Mouse (Mus musculus) G1E (cell line): ENCODE data around the gene Gpr152. TPM values are rescaled to one million over a fixed set of nuclear protein-coding genes. Genes with fewer than 3 reads are reported as not detected.

Experiments used
- ATAC-seq: 2 replicates; pipeline ENCODE4 v1.8.0; 2016; ENCODE audit warnings: mild to moderate bottlenecking; ENCODE audit not compliant: insufficient number of reproducible peaks, poor library complexity, low FRiP score, severe bottlenecking; ENCODE audit errors: extremely low read depth
- DNase-seq: peaks from one replicate; pipeline ENCODE4 v3.0.0; 2012; ENCODE audit warnings: low spot score
- H3K27me3 ChIP-seq: 2 replicates; pipeline ENCODE4 v1.6.1; 2012; ENCODE audit warnings: mild to moderate bottlenecking, low read length, inconsistent platforms; ENCODE audit not compliant: insufficient read depth
- H3K36me3 ChIP-seq: replicated peaks from 2 replicates; pipeline ENCODE3; 2012; ENCODE audit warnings: mild to moderate bottlenecking, inconsistent platforms
- H3K4me1 ChIP-seq: 2 replicates; pipeline ENCODE4 v1.6.1; 2012; ENCODE audit warnings: low read depth, low read length, inconsistent platforms, mixed read lengths; ENCODE audit not compliant: insufficient read depth
- H3K4me3 ChIP-seq: 2 replicates; pipeline ENCODE4 v1.5.1; 2012; ENCODE audit warnings: low read depth, mild to moderate bottlenecking, inconsistent platforms, low read length, moderate library complexity, mixed read lengths
- H3K9me3 ChIP-seq: replicated peaks from 2 replicates; pipeline ENCODE4 v1.6.1; 2012; ENCODE audit warnings: inconsistent platforms
- CTCF ChIP-seq: IDR thresholded peaks from 2 replicates; pipeline ENCODE4 v1.5.1; 2012; ENCODE audit warnings: low read depth, low read length, inconsistent platforms, mixed read lengths
- GATA1 ChIP-seq: IDR thresholded peaks from 2 replicates; pipeline ENCODE4 v1.6.1; 2012; ENCODE audit warnings: borderline replicate concordance, low read length, inconsistent platforms, mixed read lengths
- GATA2 ChIP-seq: IDR thresholded peaks from 2 replicates; pipeline ENCODE4 v1.6.1; 2012; ENCODE audit warnings: low read depth, low read length, inconsistent platforms, borderline replicate concordance
- POLR2AphosphoS5 ChIP-seq: IDR thresholded peaks from 2 replicates; pipeline ENCODE4 v1.6.1; 2012; ENCODE audit warnings: low read depth, low read length, inconsistent platforms; ENCODE audit not compliant: insufficient replicate concordance
- TAL1 ChIP-seq: conservative IDR thresholded peaks from 2 replicates; pipeline ENCODE4 v1.6.1; 2012; ENCODE audit warnings: low read depth, low read length, inconsistent platforms, mixed read lengths
- polyA plus RNA-seq: library from polyadenylated mRNA; stranded (reverse); fragments of >175 nt; gene quantifications from 2 replicates; pipeline ENCODE4 v1.2.3, GENCODE M21; 2012
- total RNA-seq, 2 experiments: library from RNA; stranded (forward) in 1 of 2; stranded (reverse) in 1 of 2; fragments of 200-1000 nt in 1 of 2; fragments of >200 nt in 1 of 2; fragmentation: Nextera tagmentation in 1 of 2; gene quantifications; 2 replicates each; pipeline ENCODE4 v1.2.3; 2014 to 2017

The Gpr152 gene
- total and polyA plus RNA-seq, 3 experiments: 0.11 TPM; not detected in 2

- H3K27me3 ChIP-seq: peaks cover 36% of the 10 kb centered on the region
- TF ChIP-seq POLR2AphosphoS5 (no peak), GATA2 (no peak), CTCF (no peak), TAL1 (no peak), GATA1 (no peak)
- peaks cover 11% of the 10 kb centered on the region for H3K4me1 ChIP-seq
- H3K4me3 ChIP-seq: no peak overlapping the region
- ATAC-seq (no peak), DNase-seq (no peak)
- peaks cover 19% of the 10 kb centered on the region for H3K36me3 ChIP-seq
- no peaks in the 10 kb centered on the region for H3K9me3 ChIP-seq
Observed at GRCm38 (mm10) chr19:4136463-4136862, 3.1 kb upstream of the Gpr152 start.

- no peak overlapping the region for H3K4me3 ChIP-seq
- TF ChIP-seq GATA1 (no peak), POLR2AphosphoS5 (no peak), GATA2 (no peak)
- peaks cover 4% of the 10 kb centered on the region for H3K36me3 ChIP-seq
- DNase-seq: no peak
- peaks cover 16% of the 10 kb centered on the region for H3K4me1 ChIP-seq
- no peaks in the 10 kb centered on the region for H3K9me3 ChIP-seq
- H3K27me3 ChIP-seq: peaks cover 45% of the 10 kb centered on the region
- ATAC-seq: no peak
Observed at GRCm38 (mm10) chr19:4137913-4138312, 1.7 kb upstream of the Gpr152 start.

- TF ChIP-seq GATA2 (no peak), GATA1 (no peak), POLR2AphosphoS5 (no peak), CTCF (no peak), TAL1 (no peak)
- Histone ChIP-seq H3K36me3 (no peaks in the 10 kb centered on the region), H3K4me1 (peaks cover 18% of the 10 kb centered on the region)
Observed at GRCm38 (mm10) chr19:4140147-4140546, 560 bp downstream of the Gpr152 start.

GRCm38 (mm10) chr19:4142416-4143173, 3.0 kb downstream of the Gpr152 start:
- peaks cover 15% of the 10 kb centered on the region for H3K4me1 ChIP-seq
- no peak for ATAC-seq

More at GRCm38 (mm10) chr19:4140147-4140546, 560 bp downstream of the Gpr152 start:
- H3K27me3 ChIP-seq: peaks cover 59% of the 10 kb centered on the region
- ATAC-seq (no peak), DNase-seq (no peak)
- no peaks in the 10 kb centered on the region for H3K9me3 ChIP-seq
- no peak overlapping the region for H3K4me3 ChIP-seq

GRCm38 (mm10) chr19:4143759-4144268, 4.2 kb downstream of the Gpr152 start, which contains the start of gene Cabp4:
TSS of gene Cabp4 (minus strand) at chr19:4144033.
- no peak for TF ChIP-seq TAL1
- no peak for TF ChIP-seq GATA1
- no peak for TF ChIP-seq GATA2
- no peak for TF ChIP-seq POLR2AphosphoS5
- TF ChIP-seq CTCF: no peak
- Histone ChIP-seq H3K4me1 (peaks cover 20% of the 10 kb centered on the region), H3K36me3 (no peaks in the 10 kb centered on the region), H3K9me3 (no peaks in the 10 kb centered on the region), H3K27me3 (peaks cover 46% of the 10 kb centered on the region), H3K4me3 (no peak within 1 kb of the TSS)
- ATAC-seq: no peak
- DNase-seq: no peak

More at GRCm38 (mm10) chr19:4142416-4143173, 3.0 kb downstream of the Gpr152 start:
- peaks cover 52% of the 10 kb centered on the region for H3K27me3 ChIP-seq
- no peak for DNase-seq
- TF ChIP-seq GATA1 (no peak), TAL1 (no peak), POLR2AphosphoS5 (no peak), GATA2 (no peak), CTCF (no peak)
- H3K36me3 ChIP-seq: no peaks in the 10 kb centered on the region
- H3K4me3 ChIP-seq: 0 out of 2 replicates have a peak overlapping the region, but pooled peaks have one; percentile 5
- no peaks in the 10 kb centered on the region for H3K9me3 ChIP-seq

GRCm38 (mm10) chr19:4144550-4145498, 5.2 kb downstream of the Gpr152 start:
- Histone ChIP-seq H3K9me3 (no peaks in the 10 kb centered on the region), H3K27me3 (peaks cover 38% of the 10 kb centered on the region), H3K36me3 (peaks cover 8% of the 10 kb centered on the region), H3K4me1 (peaks cover 30% of the 10 kb centered on the region), H3K4me3 (no peak overlapping the region)
- no peak for ATAC-seq
- no peak for TF ChIP-seq GATA1
- TF ChIP-seq CTCF: no peak
- TF ChIP-seq TAL1: no peak
- no peak for TF ChIP-seq GATA2
- no peak for TF ChIP-seq POLR2AphosphoS5
- DNase-seq: no peak
